Mouse (Mus musculus): ENCODE results near the gene Tpbpa.
"Not testable (repeated sequence)": the region's sequence is repeated elsewhere in the genome, so short reads cannot be mapped to it uniquely, and the experiment has no call there.

- not testable (repeated sequence) for TF ChIP-seq TAL1, GATA1 (IDR thresholded peaks at IDR 0.05; ENCODE audit: low read length)
These were observed 22.2 kb upstream of the Tpbpa start for GRCm38 (mm10) chr13:60963985-60964384.

Measured in erythroblast, embryonic 14.5 days (primary cell).